Mouse (Mus musculus) ES-Bruce4 (cell line): ENCODE data around the gene Akap13. TPM values are rescaled to one million over a fixed set of nuclear protein-coding genes. Genes with fewer than 3 reads are reported as not detected.

ENCODE experiments used
- H3K27ac ChIP-seq: 2 replicates; pipeline ENCODE4 v1.5.1; 2012; ENCODE audit warnings: low read length, inconsistent platforms; ENCODE audit not compliant: insufficient read depth
- H3K27me3 ChIP-seq: 2 replicates; pipeline ENCODE4 v1.6.1; 2012; ENCODE audit warnings: mild to moderate bottlenecking, low read length, inconsistent platforms; ENCODE audit not compliant: control insufficient read depth, poor library complexity, insufficient read depth, severe bottlenecking
- H3K36me3 ChIP-seq: 2 replicates; pipeline ENCODE4 v1.6.1; 2012; ENCODE audit warnings: inconsistent platforms, mild to moderate bottlenecking, low read length, moderate library complexity; ENCODE audit not compliant: control insufficient read depth, poor library complexity, insufficient read depth, severe bottlenecking
- H3K4me1 ChIP-seq: one replicate; pipeline ENCODE4 v1.8.1; 2011; ENCODE audit warnings: low read length; ENCODE audit not compliant: control insufficient read depth, insufficient read depth
- H3K4me3 ChIP-seq: 2 replicates; pipeline ENCODE4 v1.5.1; 2011; ENCODE audit warnings: low read depth, mild to moderate bottlenecking, low read length
- H3K9ac ChIP-seq: 2 replicates; pipeline ENCODE4 v1.6.1; 2012; ENCODE audit warnings: low read depth, mild to moderate bottlenecking, inconsistent platforms; ENCODE audit not compliant: poor library complexity, severe bottlenecking
- H3K9me3 ChIP-seq: replicated peaks from 2 replicates; pipeline ENCODE4 v1.6.1; 2012; ENCODE audit warnings: mild to moderate bottlenecking, low read length, inconsistent platforms; ENCODE audit not compliant: control insufficient read depth, poor library complexity, insufficient read depth, severe bottlenecking
- CTCF ChIP-seq: IDR thresholded peaks from one replicate; pipeline ENCODE4 v1.8.1; 2011; ENCODE audit warnings: low read depth, low read length
- EP300 ChIP-seq: IDR thresholded peaks from 2 replicates; pipeline ENCODE4 v1.6.1; 2011; ENCODE audit warnings: low read depth, low read length; ENCODE audit not compliant: insufficient read depth
- POLR2A ChIP-seq: IDR thresholded peaks from one replicate; pipeline ENCODE4 v1.8.1; 2011; ENCODE audit warnings: low read length; ENCODE audit not compliant: insufficient read depth
- polyA plus RNA-seq: library from polyadenylated mRNA; stranded (reverse); fragments of >200 nt; gene quantifications from 2 replicates; pipeline ENCODE4 v1.2.4, GENCODE M21; 2011; ENCODE audit warnings: low read depth; ENCODE audit not compliant: missing spikeins, insufficient read depth, insufficient read length

Gene Akap13
- polyA plus RNA-seq, 1 experiment, result 27.4 TPM

- Histone ChIP-seq H3K4me3 (no peak overlapping the region), H3K27me3 (peaks cover 2% of the 10 kb centered on the region), H3K9me3 (no peaks in the 10 kb centered on the region), H3K27ac (no peak overlapping the region), H3K9ac (no peak overlapping the region), H3K4me1 (no peaks in the 10 kb centered on the region), H3K36me3 (no peaks in the 10 kb centered on the region)
- TF ChIP-seq POLR2A, result no peak
- no peak for TF ChIP-seq EP300
- TF ChIP-seq CTCF, result no peak
These were observed 15.1 kb upstream of the Akap13 start for GRCm38 (mm10) chr7:75440241-75440640.

- Histone ChIP-seq H3K9me3 (no peaks in the 10 kb centered on the region), H3K9ac (no peak overlapping the region), H3K27ac (no peak overlapping the region), H3K4me1 (no peaks in the 10 kb centered on the region), H3K36me3 (no peaks in the 10 kb centered on the region), H3K27me3 (peaks cover under 1% of the 10 kb centered on the region; the same call in 1 of the 2 replicates), H3K4me3 (no peak overlapping the region)
- TF ChIP-seq CTCF (no peak), EP300 (no peak), POLR2A (no peak)
These were observed 13.4 kb upstream of the Akap13 start for GRCm38 (mm10) chr7:75441947-75442346.

- peak overlapping the region; percentile 85 for H3K4me3 ChIP-seq
- H3K27me3 ChIP-seq, result no peaks in the 10 kb centered on the region
- no peaks in the 10 kb centered on the region for H3K36me3 ChIP-seq
- no peak overlapping the region for H3K27ac ChIP-seq
- no peaks in the 10 kb centered on the region for H3K9me3 ChIP-seq
- peak overlapping the region; percentile 86 for H3K9ac ChIP-seq
- TF ChIP-seq EP300, result no peak
- TF ChIP-seq CTCF, result no peak
- TF ChIP-seq POLR2A, result no peak
- H3K4me1 ChIP-seq, result no peaks in the 10 kb centered on the region
These were observed 986 bp downstream of the Akap13 start for GRCm38 (mm10) chr7:75456152-75456888.

GRCm38 (mm10) chr7:75460290-75460689 lies 5.0 kb downstream of the Akap13 start:
- no peak overlapping the region for H3K4me3 ChIP-seq
- H3K9ac ChIP-seq, result no peak overlapping the region
- no peaks in the 10 kb centered on the region for H3K27me3 ChIP-seq
- H3K27ac ChIP-seq, result no peak overlapping the region
- H3K9me3 ChIP-seq, result no peaks in the 10 kb centered on the region
- no peaks in the 10 kb centered on the region for H3K36me3 ChIP-seq
- TF ChIP-seq EP300 (no peak), POLR2A (no peak), CTCF (no peak)
- H3K4me1 ChIP-seq, result no peaks in the 10 kb centered on the region

DNA sequence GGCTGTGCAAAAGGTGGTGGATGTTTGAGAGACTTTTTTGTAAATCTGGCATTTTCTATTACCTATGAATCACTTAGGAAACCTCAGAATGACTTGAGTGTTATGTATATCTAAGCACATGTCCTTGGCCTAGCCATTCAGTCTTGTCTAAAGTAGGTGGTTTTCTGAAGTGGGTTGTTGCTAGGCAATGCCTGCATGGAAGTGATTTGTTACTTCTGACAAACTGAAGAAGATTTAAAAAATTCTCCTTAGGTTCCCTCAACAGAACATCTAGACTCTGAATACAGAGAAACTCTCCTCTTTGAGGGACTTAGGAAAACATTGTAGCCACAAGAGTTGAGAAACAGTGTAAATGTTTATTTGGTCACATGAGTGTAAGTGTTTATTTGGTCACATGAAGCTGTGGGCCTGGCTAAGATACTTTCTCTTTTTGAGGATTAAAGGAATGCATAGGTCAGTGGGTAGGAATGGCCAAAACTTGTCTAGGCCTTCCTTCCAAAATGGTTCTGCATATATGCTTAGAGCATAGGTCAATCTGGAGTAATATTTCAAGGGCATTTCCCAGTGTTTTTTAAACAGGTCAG lies 8.3 kb downstream of the Akap13 start:
- Histone ChIP-seq H3K9ac (no peak overlapping the region), H3K9me3 (no peaks in the 10 kb centered on the region), H3K36me3 (no peaks in the 10 kb centered on the region), H3K4me3 (no peak overlapping the region), H3K27me3 (no peaks in the 10 kb centered on the region), H3K27ac (no peak overlapping the region), H3K4me1 (no peaks in the 10 kb centered on the region)
- TF ChIP-seq CTCF (no peak), EP300 (no peak), POLR2A (no peak)

GRCm38 (mm10) chr7:75467791-75468190 lies 12.5 kb downstream of the Akap13 start:
- Histone ChIP-seq H3K36me3 (no peaks in the 10 kb centered on the region), H3K4me1 (no peaks in the 10 kb centered on the region), H3K9ac (no peak overlapping the region), H3K27ac (no peak overlapping the region), H3K9me3 (no peaks in the 10 kb centered on the region), H3K27me3 (no peaks in the 10 kb centered on the region), H3K4me3 (no peak overlapping the region)
- TF ChIP-seq CTCF (no peak), EP300 (no peak), POLR2A (no peak)
